Mouse (Mus musculus) forelimb bud, embryonic 11.5 days (tissue): ENCODE results near the gene Nol3.
"Not testable (repeated sequence)": the region's sequence is repeated elsewhere in the genome, so short reads cannot be mapped to it uniquely, and the experiment has no call there.

Source experiments
- DNase-seq: peaks from one replicate; pipeline ENCODE4 v3.0.0-alpha.2; 2012; ENCODE audit warnings: low read depth, low spot score

The Nol3 gene

DNA sequence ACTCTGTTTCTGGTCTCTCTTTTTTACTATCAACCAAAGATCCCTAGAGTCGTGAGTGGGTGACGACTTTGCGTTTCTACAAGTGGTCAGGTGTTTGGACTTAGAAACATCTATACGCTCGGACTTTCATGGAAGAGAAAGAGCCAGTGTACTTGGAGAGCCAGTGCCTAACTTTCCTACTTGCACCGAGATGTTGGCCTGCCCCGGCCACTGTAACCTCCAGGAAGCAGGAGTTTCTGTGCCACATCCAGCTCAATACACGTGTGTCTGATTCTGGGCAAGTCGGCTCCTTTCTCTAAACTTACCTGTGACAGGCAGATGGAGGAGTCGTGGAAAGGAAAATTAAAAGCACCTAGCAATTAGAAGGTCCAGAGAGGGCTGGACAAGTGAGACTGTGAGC is at the start of gene Nol3:
TSS of gene Nol3 (plus strand) at position 301 of the 400 bp plus-strand sequence.
- no peak for DNase-seq

DNA sequence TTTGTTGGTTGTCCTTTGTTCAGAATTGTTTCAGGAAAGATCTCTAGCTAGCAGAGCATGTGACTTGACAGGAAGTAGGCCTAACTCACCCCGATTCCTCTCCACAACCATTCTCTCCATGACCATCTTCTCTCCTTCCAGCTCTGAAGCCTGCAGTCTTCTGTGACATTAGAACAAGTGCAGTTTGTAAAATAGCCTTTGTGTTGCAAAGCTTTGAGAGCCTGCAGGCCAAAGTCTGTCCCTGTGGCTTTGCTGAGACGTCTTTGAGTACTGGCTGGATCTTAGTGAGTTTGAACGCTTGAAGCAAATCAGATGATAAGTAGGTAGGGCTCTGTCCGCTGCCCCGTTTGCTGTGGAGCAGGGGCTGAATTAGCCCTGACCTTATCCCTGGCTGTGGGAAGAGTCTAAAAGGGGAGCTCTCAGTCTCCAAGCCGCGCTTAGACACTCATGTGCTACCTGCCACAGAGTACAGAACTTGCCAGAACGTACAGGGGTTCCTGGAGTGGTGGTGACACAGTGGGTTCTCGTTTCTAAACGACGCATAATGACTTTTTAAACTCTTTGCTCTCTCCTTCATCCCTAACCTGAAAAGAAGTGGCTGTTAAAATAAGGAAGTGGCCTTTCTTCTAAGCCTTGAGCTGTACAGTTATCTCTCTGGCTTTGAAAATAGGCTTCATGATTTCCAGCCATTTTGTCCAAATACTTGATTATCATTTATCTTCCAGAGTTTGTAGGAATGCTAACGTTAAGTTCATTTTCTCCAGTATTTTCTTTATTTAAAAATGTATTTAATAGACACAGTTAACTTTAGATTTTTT is 44.2 kb upstream of the Nol3 start:
- DNase-seq = no peak

- not testable (repeated sequence) for DNase-seq
These were observed 43.6 kb upstream of the Nol3 start for GRCm38 (mm10) chr8:105232321-105232693.

DNA sequence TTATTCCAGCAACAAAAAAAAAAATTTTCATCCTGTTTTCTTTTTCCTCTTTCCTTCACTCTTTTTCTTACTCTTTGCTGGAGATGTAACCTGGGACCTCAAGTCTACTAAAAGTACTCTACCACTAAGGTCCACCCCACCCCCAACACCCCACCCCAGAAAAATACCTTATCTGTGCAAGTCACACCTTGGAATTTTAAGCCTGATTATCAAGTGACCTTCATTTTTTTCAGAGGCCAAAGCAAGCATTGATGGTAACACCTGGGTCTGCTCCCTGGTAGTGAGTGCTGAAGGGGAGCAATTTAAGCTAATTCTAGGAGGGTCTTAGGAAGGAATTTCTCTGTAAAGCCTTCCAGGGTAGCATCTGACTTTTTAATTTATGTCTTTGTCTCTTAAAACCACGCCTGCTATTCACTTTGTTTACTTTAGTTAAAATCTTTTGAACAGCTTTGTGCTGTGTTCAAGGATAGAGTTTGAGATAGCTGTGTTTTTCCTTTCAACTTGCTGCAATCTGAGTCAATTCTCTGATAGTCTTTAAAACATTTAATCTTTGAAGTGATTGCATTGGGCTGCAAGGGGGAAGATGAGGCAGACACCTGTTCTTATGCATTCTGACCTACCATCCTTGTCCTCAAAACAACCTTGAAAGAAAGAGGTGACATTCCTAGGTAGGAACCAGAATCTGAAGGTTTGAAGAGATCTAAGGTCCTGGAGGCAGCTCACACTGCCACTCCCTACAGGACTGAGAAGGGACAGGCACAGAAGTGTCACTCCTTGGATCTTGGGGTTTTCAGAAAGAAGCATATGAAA is 42.6 kb upstream of the Nol3 start:
- DNase-seq = no peak

- no peak for DNase-seq
These were observed 40.7 kb upstream of the Nol3 start for GRCm38 (mm10) chr8:105235206-105235605.

GRCm38 (mm10) chr8:105237442-105238142 is 38.3 kb upstream of the Nol3 start:
- no peak for DNase-seq

DNA sequence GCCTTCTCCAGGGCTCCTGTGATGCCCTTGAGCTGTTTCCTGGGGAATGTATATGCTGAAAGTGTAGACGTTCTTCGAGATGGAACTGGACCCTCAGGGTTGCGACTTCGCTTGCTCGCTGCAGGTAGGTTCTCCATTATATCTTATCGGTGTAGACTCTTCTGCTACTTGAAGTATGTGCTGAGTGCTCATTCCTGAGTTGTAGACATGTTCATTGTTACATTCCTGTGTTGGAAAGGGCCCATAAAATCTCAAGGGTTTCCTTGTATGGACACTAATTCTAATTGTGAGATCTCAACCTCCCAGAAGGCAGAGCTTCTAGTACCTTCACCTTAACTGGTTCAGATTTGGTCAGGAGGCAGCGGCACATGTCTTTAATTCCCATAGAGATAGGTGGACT is 34.9 kb upstream of the Nol3 start:
- no peak for DNase-seq

DNA sequence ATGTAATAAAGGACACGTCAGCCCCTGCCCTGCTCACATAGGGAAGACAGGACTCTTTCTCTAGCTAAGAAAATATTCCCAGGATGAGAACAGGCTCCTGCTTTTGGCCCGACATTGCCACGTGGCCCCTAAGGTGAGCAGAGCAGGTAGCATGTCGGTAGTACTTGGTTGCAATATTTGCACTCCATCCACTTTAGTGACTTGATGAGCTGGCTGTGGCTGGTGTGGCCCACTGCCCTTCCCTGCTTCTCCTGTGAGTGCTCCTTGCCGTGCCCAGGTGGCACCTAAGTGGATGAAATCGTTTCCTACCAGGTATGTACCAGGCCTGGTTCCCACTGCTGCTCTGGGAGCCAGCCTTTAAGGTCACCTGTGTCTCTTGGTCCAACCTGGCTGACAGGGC is 24.0 kb upstream of the Nol3 start:
- no peak for DNase-seq

DNA sequence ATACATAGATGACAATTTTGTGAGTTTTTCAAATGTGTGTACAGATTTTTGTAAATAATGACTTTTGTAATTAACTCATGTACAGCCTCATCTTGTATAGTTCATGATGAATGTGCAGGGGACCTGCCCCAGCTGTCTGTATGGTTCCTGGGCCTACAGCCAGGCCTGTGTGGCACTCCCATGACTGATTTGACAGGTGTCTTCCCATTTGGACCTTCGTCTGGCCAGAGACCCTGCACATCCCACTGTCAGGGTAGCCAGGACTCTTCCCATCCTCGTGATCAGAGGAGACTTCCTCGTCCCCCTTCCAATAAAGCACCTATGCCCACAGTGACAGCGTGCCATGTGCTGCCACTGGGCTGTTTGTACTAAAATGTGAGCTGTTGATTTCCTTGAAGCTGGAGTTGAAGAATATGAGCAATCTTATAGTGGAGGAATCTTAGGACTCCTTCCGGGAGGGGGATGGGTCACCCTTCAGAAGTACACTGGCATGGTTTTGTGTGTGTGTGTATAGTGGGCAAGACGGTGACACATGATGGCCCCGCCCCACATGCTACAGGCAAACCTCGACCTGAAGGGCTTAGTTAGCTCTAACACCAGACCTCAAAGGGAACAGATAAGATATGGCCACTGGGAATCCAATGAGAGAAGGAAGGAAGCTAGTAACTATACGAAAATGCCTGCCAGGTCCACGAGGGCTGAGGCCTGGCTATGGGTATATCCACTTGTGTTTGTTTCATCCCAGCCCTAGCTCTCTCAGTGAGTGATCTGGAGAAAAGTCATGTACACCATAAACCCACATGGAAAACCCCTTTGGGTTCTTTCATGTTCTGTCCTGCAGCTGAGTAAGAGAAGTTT is 23.0 kb upstream of the Nol3 start:
- no peak for DNase-seq

DNA sequence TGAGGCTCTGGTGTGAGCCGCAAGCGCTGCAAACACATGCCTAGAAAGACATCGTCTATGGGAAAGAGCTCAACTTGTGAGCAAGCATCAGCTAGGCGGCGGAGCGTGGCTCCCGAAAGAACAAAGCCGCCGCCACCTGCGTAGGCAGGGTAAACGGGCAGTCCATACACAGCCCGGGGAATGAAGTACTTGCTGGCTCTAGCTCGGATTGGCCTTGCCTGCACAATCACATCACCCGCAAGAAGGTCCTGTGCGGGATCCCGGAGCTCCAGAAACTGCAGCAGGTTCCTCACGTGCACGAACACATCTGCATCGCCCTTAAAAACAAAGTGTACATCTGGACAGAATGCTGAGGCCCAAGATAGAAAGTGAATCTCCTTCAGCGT is 22.2 kb upstream of the Nol3 start:
- no peak for DNase-seq

- DNase-seq = peak; percentile 86
These were observed 21.6 kb upstream of the Nol3 start for GRCm38 (mm10) chr8:105254152-105254965.

DNA sequence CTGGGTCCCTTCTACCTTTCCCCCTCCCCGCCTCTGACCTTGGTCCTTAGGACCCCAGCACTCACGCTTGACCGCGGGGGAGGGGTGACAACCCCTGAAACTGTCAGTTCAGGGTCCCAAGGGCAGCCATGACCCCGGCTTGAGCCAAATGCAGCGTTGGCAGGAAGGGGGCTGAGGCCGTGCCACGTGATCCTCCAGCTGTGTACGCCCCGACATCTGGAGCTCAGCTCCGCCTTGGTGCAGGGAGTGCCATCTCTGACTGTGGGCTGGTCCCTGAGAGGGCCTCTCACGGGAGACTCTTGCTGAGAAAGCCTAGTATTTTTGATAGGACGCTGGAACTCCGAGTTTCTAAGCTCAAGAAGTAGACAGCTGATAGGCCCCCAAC is 21.0 kb upstream of the Nol3 start, which contains the start of gene B3gnt9:
TSS of gene B3gnt9 (minus strand) at position 188 of the 385 bp plus-strand sequence.
- DNase-seq = no peak

- no peak for DNase-seq
These were observed 18.4 kb upstream of the Nol3 start for GRCm38 (mm10) chr8:105257318-105258114.

DNA sequence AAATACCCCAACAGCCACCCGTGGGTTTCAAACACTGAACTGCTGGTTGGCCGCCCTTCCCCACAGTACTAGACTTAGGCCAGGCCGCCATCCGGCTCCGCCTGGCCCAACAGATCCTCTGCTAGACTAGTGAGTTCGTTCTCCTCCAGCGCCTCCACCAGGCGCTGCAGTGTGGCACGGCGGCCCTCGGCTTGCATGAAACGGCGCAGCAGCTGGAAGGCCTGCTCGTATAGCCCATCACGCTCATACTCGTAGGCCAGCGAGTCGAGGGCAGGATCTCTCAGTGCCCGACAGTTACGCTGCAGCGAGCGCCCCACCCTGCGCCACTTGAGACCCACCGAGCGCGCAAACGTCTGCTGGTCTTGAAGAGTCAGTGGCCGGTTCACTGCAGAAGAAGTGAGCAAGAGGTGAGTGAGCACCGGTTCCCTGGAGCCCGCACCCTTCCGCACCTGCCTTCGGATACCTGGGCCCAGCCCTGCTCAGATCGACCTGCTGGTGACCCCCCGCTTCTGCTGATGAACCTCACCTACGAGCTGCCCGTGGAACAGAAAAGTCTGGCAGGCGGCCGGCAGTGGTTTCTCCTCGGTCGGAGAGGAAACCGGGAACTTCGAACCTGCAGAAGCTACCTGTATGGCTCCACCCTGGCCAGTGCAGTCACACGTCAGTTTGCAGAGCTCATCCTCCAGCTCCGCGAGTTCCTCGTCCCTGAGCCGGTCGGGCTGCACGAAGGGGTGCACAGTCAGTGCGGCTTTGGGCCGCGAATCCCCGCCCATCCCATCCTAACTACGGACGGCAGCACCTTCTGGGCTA is 16.8 kb upstream of the Nol3 start:
- DNase-seq = no peak

- DNase-seq = peak; percentile 78
These were observed 16.1 kb upstream of the Nol3 start for GRCm38 (mm10) chr8:105259721-105260320.

DNA sequence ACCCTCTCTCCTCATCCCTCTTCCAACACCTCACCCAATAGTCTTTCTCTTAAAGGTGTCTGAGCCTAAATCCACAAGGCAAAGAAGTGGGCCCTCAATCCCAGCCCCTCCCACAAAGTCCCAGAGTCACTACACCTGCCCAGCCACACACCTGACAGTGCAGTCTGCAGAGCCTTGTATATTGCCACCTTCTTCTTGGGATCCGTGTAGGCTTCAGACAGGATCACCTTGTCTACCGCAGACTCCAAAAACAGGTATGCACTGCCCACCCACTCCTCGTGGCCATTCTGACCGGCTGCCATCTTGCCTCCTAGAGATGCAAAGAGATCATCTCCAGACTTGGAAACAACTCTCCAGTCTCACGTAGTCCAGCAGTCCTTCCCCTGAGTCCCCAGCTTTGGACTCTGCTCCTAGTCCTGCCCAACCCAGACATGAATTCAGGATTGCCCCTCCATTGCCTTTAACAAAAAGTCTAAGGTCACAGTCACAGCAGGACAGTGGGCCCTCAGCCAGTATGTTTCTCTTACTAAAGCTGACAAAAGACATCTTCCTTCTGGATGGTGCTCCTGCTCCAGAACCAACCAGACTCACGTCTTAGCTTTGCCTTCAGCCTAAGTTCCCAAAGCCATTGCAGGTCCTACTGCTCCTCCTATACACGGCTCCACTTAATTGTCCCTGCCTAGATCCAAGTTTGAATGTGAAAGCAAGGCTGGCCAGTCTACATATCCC is 15.4 kb upstream of the Nol3 start:
- DNase-seq = no peak

- no peak for DNase-seq
These were observed 14.5 kb upstream of the Nol3 start for GRCm38 (mm10) chr8:105261326-105261980.
